Mouse (Mus musculus): ENCODE results near the gene Gga1. TPM values are rescaled to one million over a fixed set of nuclear protein-coding genes. Genes with fewer than 3 reads are reported as not detected.
A peak's percentile ranks its signal among the peaks of the same experiment; 100 is the strongest.

The Gga1 gene
- polyA plus RNA-seq, 1 experiment from 2014 or later, result 19.6 TPM

DNA sequence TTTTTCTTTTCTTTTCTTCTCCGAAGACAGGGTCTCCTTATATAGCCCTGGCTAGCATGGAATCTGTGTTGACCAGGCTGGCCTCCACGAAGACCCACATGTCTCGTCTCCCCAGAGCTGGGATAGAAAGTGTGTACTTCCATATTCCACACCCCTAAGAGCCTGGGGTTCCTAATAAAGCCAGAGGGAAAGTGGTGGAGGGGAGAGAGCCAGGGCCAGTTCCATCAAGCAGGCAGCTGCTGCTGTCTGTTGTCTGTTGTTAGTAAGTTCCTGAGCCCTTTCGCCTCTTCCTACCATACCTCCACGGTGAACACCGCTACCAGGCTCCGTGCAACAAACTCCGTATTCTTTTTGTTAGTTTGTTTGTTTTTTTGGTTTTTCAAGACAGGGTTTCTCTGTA is 51.5 kb downstream of the Gga1 start:
- Histone ChIP-seq H3K4me3 (ENCODE audit: low read depth, low read length) (peak overlapping the region; percentile 63), H3K9ac (ENCODE audit: low read depth, low read length) (no peak overlapping the region), H3K9me3 (replicated peaks; ENCODE audit: control insufficient read depth, low read length) (no peaks in the 10 kb centered on the region), H3K4me2 (ENCODE audit: low read depth, low read length) (peak overlapping the region; percentile 95), H3K27me3 (ENCODE audit: control insufficient read depth, insufficient read depth, low read depth, low read length) (no peaks in the 10 kb centered on the region), H3K36me3 (ENCODE audit: control insufficient read depth, insufficient read depth) (no peaks in the 10 kb centered on the region; the same call in 1 of the 2 replicates), H3K27ac (ENCODE audit: low read length) (peak overlapping the region; percentile 56), H3K4me1 (ENCODE audit: control insufficient read depth, low read depth, low read length) (peaks cover 57% of the 10 kb centered on the region)
- 43% methylated on average over 8 of the region's 8 CpGs for WGBS (ENCODE audit: insufficient replicate concordance)
- no peak for ATAC-seq (ENCODE audit: low read depth)

DNA sequence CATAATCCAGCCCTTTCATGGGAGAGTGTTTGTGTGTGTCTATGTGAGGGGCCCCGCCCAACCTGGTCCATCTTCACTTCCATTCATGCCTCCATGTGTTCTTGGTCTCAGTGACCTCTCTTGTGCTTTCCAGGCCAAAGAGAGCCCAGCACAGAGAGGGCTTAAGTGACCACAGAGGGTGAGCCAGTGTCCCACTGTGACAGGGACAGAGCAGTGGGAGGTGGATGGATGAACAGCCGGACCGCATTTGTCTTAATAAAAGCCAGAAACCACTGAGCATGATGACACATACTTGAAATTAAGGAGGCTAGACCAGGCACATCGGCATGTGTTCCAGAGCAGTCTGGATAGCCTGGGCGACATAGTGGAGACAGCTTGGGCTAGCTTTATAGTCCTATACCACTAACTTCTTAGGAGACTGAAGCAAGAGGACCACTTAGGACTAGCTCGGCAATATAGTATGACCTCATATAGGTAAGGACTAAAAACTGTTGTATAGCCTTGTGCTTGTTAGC is 53.3 kb downstream of the Gga1 start:
- H3K36me3 ChIP-seq (ENCODE audit: control insufficient read depth, insufficient read depth), result no peaks in the 10 kb centered on the region; the same call in 1 of the 2 replicates
- peaks cover 45% of the 10 kb centered on the region for H3K4me1 ChIP-seq (ENCODE audit: control insufficient read depth, low read depth, low read length)
- H3K4me3 ChIP-seq (ENCODE audit: low read depth, low read length), result no peak overlapping the region
- H3K4me2 ChIP-seq (ENCODE audit: low read depth, low read length), result no peak overlapping the region
- no peak overlapping the region for H3K9ac ChIP-seq (ENCODE audit: low read depth, low read length)
- ATAC-seq (ENCODE audit: low read depth), result no peak
- no peaks in the 10 kb centered on the region for H3K27me3 ChIP-seq (ENCODE audit: control insufficient read depth, insufficient read depth, low read depth, low read length)
- 81% methylated on average over 6 of the region's 6 CpGs for WGBS (ENCODE audit: insufficient replicate concordance)
- no peaks in the 10 kb centered on the region for H3K9me3 ChIP-seq (replicated peaks; ENCODE audit: control insufficient read depth, low read length)
- 0 out of 2 replicates have a peak overlapping the region, but pooled peaks have one; percentile 2 for H3K27ac ChIP-seq (ENCODE audit: low read length)

DNA sequence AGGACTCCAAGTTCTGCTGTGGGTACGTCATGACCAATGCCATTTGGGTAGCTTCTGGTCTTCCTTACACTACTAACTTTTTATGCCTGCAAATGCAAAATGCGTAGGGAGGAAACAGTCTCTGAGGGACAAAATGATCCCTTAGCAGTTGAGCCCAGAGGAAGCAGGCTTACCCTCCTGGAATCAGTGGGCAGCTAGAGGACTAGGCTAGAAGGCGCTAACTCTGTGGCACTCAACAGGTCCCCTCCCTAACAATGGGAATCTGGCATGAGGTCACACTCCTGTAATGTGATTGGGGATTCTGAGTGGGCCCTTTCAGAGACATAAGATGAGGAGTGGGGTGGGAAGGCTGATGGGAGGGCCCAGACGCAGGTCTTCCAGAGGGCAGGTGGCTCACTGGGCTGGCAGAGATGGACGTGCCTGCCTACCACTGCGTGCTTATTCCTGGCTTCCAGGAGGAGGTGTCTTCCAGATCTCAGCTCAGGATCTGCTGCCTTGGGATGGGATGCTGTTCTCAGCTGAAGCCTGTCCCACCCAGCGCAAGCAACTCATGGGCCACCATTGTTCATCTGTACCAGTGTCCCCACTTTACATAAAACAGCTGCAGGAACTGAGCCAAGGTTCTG is 53.9 kb downstream of the Gga1 start:
- no peaks in the 10 kb centered on the region for H3K9me3 ChIP-seq (replicated peaks; ENCODE audit: control insufficient read depth, low read length)
- no peak overlapping the region for H3K4me2 ChIP-seq (ENCODE audit: low read depth, low read length)
- H3K27me3 ChIP-seq (ENCODE audit: control insufficient read depth, insufficient read depth, low read depth, low read length), result no peaks in the 10 kb centered on the region
- ATAC-seq (ENCODE audit: low read depth), result no peak
- no peak overlapping the region for H3K9ac ChIP-seq (ENCODE audit: low read depth, low read length)
- H3K4me3 ChIP-seq (ENCODE audit: low read depth, low read length), result no peak overlapping the region
- peak overlapping the region; percentile 35; the same call in 1 of the 2 replicates for H3K27ac ChIP-seq (ENCODE audit: low read length)
- H3K4me1 ChIP-seq (ENCODE audit: control insufficient read depth, low read depth, low read length), result peaks cover 45% of the 10 kb centered on the region
- H3K36me3 ChIP-seq (ENCODE audit: control insufficient read depth, insufficient read depth), result no peaks in the 10 kb centered on the region; the same call in 1 of the 2 replicates
- 86% methylated on average over 7 of the region's 7 CpGs for WGBS (ENCODE audit: insufficient replicate concordance)

DNA sequence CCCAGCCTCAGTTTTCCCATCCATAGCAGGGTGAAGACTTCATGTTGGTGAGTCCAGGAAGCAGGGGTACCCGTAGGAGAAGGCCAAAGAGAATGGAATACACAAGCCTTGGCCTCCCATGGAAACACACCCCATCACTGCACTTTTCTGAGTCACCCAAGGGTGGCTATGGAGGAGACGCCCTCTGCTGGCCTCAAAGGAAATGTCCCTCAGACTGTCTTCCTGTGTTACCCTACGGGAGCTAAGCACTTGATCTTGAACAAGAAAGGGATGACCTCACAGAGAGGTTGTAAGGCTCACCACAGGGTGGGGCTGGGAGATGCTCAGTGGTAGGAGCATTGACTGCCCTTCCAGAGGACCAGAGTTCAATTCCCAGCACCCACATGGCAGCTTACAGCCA is 54.6 kb downstream of the Gga1 start:
- Histone ChIP-seq H3K9me3 (replicated peaks; ENCODE audit: control insufficient read depth, low read length) (no peaks in the 10 kb centered on the region), H3K36me3 (ENCODE audit: control insufficient read depth, insufficient read depth) (no peaks in the 10 kb centered on the region; the same call in 1 of the 2 replicates), H3K27me3 (ENCODE audit: control insufficient read depth, insufficient read depth, low read depth, low read length) (no peaks in the 10 kb centered on the region), H3K4me2 (ENCODE audit: low read depth, low read length) (no peak overlapping the region), H3K27ac (ENCODE audit: low read length) (peak overlapping the region; percentile 35), H3K4me1 (ENCODE audit: control insufficient read depth, low read depth, low read length) (peaks cover 45% of the 10 kb centered on the region), H3K4me3 (ENCODE audit: low read depth, low read length) (no peak overlapping the region), H3K9ac (ENCODE audit: low read depth, low read length) (no peak overlapping the region)
- 3% methylated on average over 3 of the region's 3 CpGs for WGBS (ENCODE audit: insufficient replicate concordance)
- peak; percentile 25 for ATAC-seq (ENCODE audit: low read depth)

DNA sequence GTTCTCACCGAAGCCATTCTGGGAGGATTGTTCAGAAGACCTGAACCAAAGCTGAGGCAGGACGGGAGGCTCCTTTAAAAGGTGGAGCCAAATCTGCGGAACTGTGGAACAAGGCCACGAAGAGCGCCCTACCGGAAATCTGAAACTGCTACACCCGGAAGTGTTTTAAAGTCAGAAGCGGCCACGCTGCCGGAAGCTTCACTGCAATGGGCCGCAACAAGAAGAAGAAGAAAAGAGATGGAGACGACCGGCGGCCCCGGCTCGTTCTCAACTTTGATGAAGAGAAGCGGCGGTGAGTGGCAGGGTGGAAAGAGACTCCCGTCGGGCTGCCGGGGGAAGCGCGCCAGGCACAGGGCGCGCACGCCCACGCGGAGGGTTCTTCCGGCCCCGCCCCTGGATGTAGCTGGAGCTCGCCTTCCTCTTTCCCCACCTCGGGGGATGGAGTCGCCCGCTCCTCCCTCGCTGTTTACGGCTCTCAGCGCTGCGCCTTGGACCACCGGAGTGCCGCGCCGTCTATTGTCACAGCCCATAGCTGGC is 57.9 kb downstream of the Gga1 start, which contains the start of gene Nol12:
TSS of gene Nol12 (plus strand) at position 150 of the 537 bp plus-strand sequence.
- peak within 1 kb of the TSS; percentile 66 for H3K9ac ChIP-seq (ENCODE audit: low read depth, low read length)
- H3K36me3 ChIP-seq (ENCODE audit: control insufficient read depth, insufficient read depth), result peaks cover 4% of the 10 kb centered on the region
- peak within 1 kb of the TSS; percentile 86 for H3K4me3 ChIP-seq (ENCODE audit: low read depth, low read length)
- H3K4me2 ChIP-seq (ENCODE audit: low read depth, low read length), result peak within 1 kb of the TSS; percentile 69
- H3K9me3 ChIP-seq (replicated peaks; ENCODE audit: control insufficient read depth, low read length), result no peaks in the 10 kb centered on the region
- no peaks in the 10 kb centered on the region for H3K27me3 ChIP-seq (ENCODE audit: control insufficient read depth, insufficient read depth, low read depth, low read length)
- ATAC-seq (ENCODE audit: low read depth), result peak; percentile 79
- under 1% methylated on average over 42 of the region's 42 CpGs for WGBS (ENCODE audit: insufficient replicate concordance)
- H3K4me1 ChIP-seq (ENCODE audit: control insufficient read depth, low read depth, low read length), result peaks cover 30% of the 10 kb centered on the region
- H3K27ac ChIP-seq (ENCODE audit: low read length), result peak within 1 kb of the TSS; percentile 35

DNA sequence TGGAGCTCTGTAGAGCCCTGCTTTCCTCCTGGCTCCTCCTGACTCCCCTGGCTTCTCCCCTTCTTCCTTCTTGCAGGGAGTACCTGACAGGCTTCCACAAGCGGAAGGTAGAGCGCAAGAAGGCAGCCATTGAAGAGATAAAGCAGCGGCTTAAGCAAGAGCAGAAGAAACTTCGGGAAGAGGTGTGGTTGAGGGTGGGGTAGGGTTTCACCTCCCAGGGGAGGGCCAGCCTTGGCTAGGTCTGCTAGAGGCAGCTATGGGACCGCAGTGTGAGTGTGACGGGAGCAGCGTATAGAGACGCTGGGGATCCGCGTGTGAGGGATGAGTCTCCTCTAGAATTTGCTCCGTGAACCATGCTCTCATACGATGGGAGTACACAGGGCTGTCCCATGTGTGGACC is 59.4 kb downstream of the Gga1 start:
- Histone ChIP-seq H3K4me3 (ENCODE audit: low read depth, low read length) (peak overlapping the region; percentile 86), H3K27me3 (ENCODE audit: control insufficient read depth, insufficient read depth, low read depth, low read length) (no peaks in the 10 kb centered on the region), H3K27ac (ENCODE audit: low read length) (peak overlapping the region; percentile 58), H3K9me3 (replicated peaks; ENCODE audit: control insufficient read depth, low read length) (no peaks in the 10 kb centered on the region), H3K9ac (ENCODE audit: low read depth, low read length) (peak overlapping the region; percentile 66), H3K4me2 (ENCODE audit: low read depth, low read length) (peak overlapping the region; percentile 69), H3K36me3 (ENCODE audit: control insufficient read depth, insufficient read depth) (peaks cover 17% of the 10 kb centered on the region), H3K4me1 (ENCODE audit: control insufficient read depth, low read depth, low read length) (peaks cover 27% of the 10 kb centered on the region)
- peak; percentile 76 for ATAC-seq (ENCODE audit: low read depth)
- 63% methylated on average over 12 of the region's 12 CpGs for WGBS (ENCODE audit: insufficient replicate concordance)

DNA sequence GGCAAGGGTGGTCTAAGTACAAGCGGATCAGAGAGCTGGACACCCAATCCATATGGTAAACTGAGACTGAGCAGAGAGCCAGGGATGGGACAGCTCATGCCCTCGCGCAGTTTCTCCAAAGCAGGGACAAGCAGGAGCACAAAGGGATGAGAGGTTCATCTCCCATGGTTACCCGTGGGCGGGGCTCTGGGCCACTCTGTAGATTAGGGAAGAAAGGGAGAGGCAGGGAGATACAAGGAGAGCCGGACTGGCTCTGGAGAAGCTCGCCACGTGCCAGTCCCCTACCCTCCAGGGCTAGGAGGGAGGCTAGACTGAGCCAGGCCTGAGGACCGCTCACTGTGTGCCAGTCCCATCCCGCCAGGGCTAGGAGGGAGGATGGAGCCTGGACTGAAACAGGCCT is 60.3 kb downstream of the Gga1 start:
- Histone ChIP-seq H3K4me3 (ENCODE audit: low read depth, low read length) (no peak overlapping the region), H3K27me3 (ENCODE audit: control insufficient read depth, insufficient read depth, low read depth, low read length) (no peaks in the 10 kb centered on the region), H3K9ac (ENCODE audit: low read depth, low read length) (no peak overlapping the region), H3K9me3 (replicated peaks; ENCODE audit: control insufficient read depth, low read length) (no peaks in the 10 kb centered on the region), H3K4me2 (ENCODE audit: low read depth, low read length) (no peak overlapping the region), H3K27ac (ENCODE audit: low read length) (no peak overlapping the region), H3K4me1 (ENCODE audit: control insufficient read depth, low read depth, low read length) (peaks cover 23% of the 10 kb centered on the region), H3K36me3 (ENCODE audit: control insufficient read depth, insufficient read depth) (peaks cover 18% of the 10 kb centered on the region)
- no peak for ATAC-seq (ENCODE audit: low read depth)
- WGBS (ENCODE audit: insufficient replicate concordance), result 89% methylated on average over 10 of the region's 10 CpGs

DNA sequence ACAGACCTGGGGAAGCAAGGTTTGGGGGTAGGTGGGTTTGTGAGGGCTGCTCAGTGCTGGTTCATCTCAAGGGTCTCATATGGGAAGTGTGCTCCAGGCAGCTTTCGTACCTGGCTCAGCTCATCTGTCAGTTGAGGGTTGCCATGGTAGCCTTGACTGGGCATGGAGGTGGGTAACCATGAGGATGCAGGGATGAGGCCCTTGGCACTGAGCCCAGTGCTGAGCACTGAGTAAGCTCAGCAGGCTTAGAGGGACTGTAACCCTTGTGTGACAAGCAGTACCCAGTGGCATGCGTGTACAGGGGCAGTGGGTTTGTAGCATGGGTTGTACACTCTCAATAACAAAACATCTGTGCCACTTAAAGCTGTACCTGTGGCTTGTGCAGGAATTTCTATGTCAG is 61.0 kb downstream of the Gga1 start:
- Histone ChIP-seq H3K4me2 (ENCODE audit: low read depth, low read length) (no peak overlapping the region), H3K36me3 (ENCODE audit: control insufficient read depth, insufficient read depth) (peaks cover 18% of the 10 kb centered on the region), H3K27ac (ENCODE audit: low read length) (no peak overlapping the region), H3K9ac (ENCODE audit: low read depth, low read length) (no peak overlapping the region), H3K9me3 (replicated peaks; ENCODE audit: control insufficient read depth, low read length) (no peaks in the 10 kb centered on the region), H3K4me3 (ENCODE audit: low read depth, low read length) (no peak overlapping the region), H3K4me1 (ENCODE audit: control insufficient read depth, low read depth, low read length) (peaks cover 26% of the 10 kb centered on the region), H3K27me3 (ENCODE audit: control insufficient read depth, insufficient read depth, low read depth, low read length) (no peaks in the 10 kb centered on the region)
- WGBS (ENCODE audit: insufficient replicate concordance), result 78% methylated on average over 2 of the region's 2 CpGs
- ATAC-seq (ENCODE audit: low read depth), result no peak

DNA sequence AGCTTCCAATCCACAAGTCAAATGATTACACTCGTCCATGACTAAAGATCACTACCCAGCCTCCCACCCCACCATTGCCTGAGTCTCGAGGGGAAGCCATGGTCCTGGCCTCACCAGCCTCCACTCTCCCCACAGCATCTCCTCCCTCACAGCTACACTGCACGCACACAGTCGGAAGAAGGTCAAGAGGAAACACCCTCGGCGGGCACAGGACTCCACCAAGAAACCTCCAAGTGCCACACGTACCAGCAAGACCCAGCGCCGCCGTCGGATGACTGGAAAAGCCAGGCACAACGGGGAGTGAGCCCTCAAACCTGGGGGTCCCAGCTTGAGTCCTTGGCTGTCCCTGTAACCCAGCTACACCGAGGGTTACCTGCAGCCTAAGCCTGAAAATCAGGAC is 63.3 kb downstream of the Gga1 start:
- no peaks in the 10 kb centered on the region for H3K9me3 ChIP-seq (replicated peaks; ENCODE audit: control insufficient read depth, low read length)
- no peak overlapping the region for H3K9ac ChIP-seq (ENCODE audit: low read depth, low read length)
- no peak overlapping the region for H3K27ac ChIP-seq (ENCODE audit: low read length)
- no peaks in the 10 kb centered on the region for H3K27me3 ChIP-seq (ENCODE audit: control insufficient read depth, insufficient read depth, low read depth, low read length)
- H3K4me3 ChIP-seq (ENCODE audit: low read depth, low read length), result no peak overlapping the region
- ATAC-seq (ENCODE audit: low read depth), result no peak
- peaks cover 22% of the 10 kb centered on the region for H3K4me1 ChIP-seq (ENCODE audit: control insufficient read depth, low read depth, low read length)
- H3K36me3 ChIP-seq (ENCODE audit: control insufficient read depth, insufficient read depth), result peaks cover 18% of the 10 kb centered on the region
- H3K4me2 ChIP-seq (ENCODE audit: low read depth, low read length), result no peak overlapping the region
- 85% methylated on average over 13 of the region's 13 CpGs for WGBS (ENCODE audit: insufficient replicate concordance)
